Mouse (Mus musculus): ENCODE measurements at regions not wholly inside any gene's neighbourhood (a gene's known extent, or its start where the extent isn't known, plus 50 kb on each side); places are given as distances from the start of the nearest gene placed in this dataset.

DNA sequence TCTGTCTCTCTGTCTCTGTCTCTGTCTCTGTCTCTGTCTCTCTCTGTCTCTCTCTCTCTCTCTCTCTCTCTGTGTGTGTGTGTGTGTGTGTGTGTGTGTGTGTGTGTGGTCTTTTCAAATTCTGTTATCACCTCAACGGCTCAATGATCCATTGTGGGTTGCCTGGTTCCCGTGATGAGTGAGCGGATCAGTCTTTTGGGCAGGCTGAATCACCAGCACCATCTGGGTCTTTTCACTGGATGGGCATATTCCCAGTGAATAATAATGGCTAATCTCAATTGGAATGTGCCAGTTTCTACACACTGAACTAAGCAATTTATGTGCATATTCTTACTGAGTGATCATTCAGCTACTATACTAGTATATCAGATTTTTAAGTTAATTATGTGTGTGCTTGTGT lies 216.4 kb downstream of the Lmx1a start:
- no peak for DNase-seq

DNA sequence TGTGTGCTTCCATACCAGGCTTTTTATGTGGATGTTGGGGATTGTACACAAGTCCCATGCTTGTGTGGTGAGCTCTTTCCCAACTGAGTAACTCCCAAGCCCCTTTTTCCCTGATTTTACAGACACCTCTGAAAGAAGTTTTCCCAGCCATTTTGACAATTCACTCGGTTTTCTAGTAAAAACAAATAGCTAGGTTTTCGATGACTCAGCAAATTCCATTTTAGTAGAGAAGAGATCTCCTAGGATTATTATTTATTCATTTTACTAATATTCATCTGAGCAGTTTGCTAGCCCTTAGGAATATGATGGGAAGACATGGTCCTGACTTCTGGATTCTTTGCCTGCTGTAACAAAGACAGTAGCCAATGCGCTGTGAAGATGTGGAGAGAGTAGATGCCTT lies 223.0 kb downstream of the Lmx1a start:
- DNase-seq = no peak

DNA sequence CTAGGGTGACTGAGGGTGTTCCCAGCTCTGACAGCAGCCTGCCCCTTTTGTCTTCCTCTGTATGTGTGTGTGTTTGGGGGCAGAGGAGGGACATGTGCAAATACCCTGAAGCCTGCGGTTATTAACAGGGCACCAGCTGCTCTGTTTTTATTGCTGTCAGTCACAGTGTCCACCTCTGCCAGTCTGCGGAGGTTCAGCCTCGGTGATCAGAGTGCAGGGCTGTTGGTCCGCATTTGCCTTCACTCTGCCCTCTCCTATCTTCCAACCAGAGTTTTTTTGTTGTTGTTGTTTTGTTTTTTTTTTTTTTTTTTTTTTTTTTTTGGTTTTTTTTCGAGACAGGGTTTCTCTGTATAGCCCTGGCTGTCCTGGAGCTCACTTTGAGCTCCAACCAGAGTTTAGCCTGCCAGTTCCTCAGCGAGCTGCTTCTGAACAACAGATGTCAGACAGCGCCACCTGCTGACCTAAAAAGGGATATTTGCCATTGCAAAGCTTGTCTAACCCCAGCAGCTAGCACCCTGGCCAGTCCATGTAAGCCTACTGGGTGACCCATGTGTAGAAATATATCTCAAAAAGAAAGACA lies 226.0 kb downstream of the Lmx1a start:
- DNase-seq = peak; percentile 89

DNA sequence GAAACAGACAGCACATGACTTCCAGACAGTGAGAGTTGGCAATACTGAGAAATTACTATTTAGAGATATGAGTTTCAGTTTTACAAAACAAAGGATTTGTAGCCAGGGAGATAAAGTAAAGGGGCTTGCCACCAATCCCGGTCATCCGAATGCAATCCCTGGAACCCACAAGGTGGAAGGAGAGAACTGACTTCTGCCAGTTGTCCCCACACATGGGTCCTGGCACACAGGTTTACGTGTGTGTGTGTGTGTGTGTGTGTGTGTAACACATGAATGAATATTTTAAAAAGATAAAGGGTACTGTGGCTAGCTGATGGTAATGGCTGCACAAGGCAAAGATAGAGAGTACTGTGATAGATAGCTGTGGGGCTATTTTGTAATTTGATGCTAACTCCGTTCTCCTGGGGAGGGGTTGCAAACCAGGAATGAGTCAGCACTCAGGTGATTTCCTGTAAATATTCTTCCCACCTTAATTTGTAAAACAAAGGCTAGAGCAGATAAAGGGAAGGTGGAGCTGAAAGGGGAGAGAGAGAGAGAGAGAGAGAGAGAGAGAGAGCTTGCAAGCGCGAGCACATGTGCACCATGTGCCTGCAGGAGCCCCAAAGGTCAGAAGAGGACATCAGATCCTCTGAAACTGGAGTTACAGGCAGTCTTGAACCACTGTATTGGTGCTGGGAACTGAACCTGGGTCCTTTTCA lies 226.7 kb downstream of the Lmx1a start:
- DNase-seq = no peak

DNA sequence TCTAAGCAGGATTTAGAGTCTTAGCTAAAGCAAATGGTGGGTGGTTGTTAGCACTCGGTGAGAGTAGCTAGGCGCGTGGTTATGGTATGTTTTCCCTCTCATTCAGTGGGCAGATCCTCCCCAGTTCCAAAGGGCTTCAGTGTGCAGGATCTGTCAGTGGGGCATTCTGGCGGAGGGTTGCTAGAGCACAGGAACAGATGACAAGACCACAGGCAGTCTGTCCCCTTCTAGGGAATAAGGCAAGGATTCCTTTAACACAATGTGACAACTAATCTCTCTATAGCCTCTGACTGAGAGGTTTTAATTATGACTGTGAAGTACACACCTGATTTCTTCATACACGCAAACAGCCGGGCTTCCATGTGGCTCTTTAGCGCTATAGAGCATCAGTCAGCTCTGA lies 233.9 kb downstream of the Lmx1a start:
- no peak for DNase-seq

DNA sequence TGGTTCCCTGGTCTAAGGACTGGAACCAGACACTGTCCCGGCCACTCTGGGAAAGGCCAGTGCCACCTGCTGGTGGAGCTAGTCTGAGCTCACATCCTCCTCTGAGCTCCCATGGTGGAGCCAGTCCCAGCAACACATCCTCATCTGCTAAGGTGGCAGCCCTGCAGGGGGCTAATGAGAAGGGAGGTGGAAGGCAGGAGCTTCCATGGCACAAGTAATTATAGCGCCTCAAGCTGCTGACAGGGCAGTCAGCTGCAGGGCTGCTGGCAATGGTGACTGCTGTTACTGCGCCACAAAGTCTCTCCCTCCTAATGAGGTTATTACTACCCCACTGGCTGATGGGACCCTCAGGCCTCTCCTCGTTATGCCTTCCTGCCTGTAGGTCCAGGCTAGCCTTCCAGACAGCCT lies 239.0 kb downstream of the Lmx1a start:
- peak; percentile 42 to 46 for DNase-seq

DNA sequence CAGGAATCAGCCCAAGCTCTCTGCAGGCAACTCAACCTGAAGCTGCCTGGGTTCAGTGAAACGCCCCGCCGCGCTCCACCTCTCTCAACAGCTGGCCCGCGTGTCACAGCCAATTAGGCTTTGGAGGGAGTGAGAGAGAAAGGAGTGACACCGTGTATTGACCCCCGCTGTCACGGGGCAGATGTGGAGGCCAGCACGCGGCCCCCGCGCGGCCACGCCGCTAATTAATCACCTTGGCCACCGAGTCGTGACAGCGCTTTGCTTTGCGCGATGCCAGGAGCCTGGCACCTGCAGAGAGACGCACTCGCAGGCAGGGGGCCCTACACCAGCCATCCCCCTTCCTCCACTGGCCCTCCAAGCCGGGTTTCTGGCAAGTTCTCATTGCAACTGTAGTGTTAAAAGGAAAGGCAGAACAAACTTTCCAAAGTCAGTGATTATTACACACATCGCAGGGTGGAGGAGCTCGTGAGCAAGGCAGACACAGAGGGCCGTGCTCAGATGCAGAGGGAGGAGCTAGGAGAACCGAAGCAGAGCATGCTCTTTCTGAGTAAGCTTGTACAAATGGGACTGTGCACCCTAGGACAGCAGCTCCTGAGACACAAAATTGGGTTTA lies 240.8 kb downstream of the Lmx1a start:
- DNase-seq = peak; percentile 74 to 81

DNA sequence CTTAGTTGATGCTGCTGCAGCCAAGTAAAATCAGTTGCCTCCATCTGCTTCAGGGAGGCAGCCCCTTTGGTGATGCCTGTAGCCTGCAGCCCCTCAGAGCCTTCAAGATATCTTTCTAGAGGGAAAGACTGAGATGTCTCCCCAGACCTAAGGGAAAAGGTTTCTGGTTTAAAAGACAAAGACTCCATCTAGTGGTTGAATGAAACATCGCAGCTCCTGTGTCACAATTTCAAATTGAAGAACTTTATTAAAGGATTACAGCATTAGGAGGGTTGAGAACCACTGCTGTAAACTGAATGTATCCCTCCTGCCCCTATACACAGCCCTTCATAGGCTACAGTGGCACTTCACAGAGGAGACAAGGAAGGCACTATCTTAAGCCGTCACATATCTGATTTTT lies 243.1 kb downstream of the Lmx1a start:
- peak in 1 of 2 experiments; percentile 20 for DNase-seq

DNA sequence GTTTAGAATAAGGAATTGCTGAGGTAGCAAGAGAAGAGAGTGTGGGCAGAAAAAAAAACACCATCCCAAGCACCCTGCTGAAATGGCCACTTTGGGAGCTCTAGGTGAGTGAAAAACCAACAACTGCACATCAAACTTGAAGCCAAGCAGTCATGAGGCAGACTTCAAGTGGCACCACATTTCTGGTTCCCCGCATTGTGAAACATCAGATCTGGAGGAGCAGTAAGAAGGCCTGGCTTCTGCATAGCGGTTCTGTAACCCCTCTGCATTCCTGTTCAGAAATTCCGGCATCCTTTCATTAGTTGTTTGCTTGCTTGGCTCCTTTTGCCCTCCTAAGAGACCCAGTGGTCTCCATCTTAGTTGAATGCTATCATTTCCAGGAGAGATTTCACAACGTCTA lies 247.7 kb downstream of the Lmx1a start:
- DNase-seq = no peak

DNA sequence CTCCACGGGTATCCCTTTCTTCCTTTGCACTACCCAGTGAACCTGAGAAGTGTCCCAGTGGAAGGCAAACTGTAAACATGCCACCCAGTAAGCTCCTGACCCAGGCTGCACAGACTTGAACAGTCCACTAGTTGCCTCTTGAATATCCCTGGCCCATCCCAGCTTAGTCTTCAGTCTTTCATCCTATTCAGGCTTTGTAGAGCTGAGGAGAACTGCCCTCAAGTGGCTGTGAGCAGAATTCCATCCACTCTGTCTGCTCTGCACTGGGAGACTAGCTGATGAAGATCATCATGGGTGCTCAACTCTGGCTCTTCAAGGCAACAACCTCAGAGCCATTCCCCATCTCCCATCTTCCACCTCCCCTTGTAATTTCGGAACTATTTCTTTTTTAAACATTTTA lies 249.1 kb downstream of the Lmx1a start:
- no peak for DNase-seq

DNA sequence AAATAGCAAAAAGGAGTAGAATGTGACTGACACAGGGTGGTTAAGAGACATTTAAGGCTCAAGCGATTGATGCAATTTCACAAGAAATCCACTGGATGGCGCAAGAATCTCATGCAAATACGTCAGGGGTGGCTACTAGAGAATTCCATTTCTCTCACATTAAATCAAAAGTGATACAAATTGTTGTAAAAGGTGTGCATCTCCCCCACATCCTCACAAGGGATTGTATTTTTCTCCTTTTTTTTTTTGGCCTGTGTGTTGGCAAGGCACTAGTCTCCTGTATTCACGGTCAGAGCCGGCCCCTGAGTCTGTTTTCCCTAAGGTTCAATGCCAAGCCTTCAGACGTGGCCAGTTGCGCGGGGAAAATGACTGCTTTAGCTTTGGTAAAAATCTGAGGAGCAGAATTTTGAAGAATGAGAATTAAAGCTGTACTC lies 253.0 kb downstream of the Lmx1a start:
- DNase-seq = peak in 1 of 2 experiments; percentile 22

DNA sequence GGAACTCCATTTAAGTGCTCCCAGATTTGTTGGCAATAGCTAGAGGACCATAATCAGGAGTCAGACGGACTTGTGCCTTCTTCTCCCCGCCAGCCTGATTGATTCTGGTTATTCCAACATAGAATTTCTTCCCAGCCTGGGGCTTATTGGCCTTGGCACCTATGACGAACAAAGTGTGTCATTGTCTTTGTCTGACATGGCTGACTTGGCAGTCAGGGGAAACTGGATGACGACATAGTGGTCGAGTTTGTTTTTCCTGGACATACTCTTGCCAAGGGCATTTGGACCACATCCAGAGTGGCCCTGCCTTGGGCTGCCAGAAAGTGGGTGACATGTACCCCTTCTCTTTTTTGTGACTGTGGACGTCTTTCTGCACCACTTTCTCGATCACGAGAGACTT lies 254.1 kb downstream of the Lmx1a start:
- no peak for DNase-seq

DNA sequence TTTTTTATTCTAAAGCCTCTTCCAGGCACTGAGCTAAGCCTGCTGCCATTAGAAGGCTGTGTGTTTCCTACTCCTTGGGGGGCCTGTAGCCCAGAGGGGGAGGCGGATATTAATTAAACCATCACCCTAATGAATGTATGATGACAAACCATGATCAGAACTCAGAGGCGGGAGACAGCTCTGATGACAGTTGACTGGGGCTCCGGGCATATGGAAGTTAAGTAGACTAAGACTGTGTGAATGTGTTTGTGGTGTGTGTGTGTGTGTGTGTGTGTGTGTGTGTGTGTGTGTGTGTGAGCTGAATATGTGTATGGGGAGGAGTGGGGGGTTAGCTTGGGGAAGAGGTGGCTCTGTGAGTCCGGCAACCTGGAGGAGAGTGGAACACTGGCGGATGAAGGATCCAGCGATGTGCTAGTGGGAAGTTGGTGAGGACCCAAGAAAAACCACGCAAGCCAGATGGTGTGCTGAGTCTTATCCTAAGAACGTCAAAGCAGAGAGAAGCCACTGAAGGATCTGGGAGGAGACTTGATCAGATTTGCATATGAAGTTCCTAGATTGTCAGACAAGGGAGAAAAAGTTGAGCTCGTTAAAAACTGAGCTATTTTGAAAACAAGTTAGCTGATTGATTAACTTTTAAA lies 256.7 kb downstream of the Lmx1a start:
- no peak for DNase-seq

DNA sequence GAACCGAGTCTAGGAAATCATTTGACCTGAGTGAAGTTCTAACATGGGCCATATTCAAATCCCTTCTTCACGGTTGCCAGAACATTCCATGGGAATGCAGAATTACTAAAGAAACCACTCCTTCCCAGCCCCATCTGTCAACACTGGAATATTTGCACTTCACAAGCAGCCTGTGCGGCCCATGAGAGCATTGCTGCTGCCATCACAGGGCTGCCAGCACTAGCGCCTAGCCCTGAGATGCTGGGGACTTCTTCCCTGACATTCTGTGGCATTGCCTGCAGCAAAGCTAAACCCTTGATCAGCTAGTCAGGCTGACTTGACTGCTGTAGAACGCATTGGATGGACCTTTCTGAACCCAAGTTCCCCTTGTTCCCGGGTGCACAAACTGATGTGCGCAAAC lies 258.8 kb downstream of the Lmx1a start:
- no peak for DNase-seq

DNA sequence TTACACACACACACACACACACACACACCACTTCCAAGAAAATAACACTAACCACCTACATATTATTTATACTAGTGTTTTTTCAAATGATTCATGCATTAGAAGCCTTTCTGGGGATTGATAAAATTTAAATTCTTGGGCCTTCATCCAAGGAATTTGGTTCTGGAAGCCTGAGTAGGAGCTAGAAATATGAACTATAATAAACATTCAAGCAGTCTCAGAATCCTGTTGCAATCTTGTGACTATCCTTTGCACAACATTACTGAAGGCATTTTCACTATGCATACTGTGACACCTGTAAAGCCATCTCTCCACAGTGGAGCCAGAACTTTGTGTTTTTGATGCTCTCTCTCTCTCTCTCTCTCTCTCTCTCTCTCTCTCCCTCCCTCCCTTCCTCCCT lies 262.7 kb downstream of the Lmx1a start:
- DNase-seq = no peak

DNA sequence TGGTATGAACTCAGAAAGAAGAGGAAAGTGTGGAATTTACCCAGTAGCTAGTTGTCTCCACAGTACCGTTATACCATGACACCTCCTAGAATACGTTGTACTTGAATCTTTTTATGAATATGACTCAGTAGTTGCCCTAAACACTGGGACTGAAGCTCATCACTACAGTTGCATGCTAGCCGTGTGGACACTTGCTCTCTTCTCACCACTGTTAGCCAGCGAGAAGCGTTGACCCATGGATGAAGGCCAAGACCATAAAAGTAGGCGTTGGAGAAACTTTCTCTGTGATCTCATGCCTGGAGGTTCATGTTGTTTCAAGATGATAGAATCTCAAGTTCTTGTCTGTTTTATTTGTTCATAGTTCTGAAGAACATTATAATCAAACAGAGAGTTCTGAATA lies 269.5 kb downstream of the Lmx1a start:
- peak; percentile 34 to 47 for DNase-seq

DNA sequence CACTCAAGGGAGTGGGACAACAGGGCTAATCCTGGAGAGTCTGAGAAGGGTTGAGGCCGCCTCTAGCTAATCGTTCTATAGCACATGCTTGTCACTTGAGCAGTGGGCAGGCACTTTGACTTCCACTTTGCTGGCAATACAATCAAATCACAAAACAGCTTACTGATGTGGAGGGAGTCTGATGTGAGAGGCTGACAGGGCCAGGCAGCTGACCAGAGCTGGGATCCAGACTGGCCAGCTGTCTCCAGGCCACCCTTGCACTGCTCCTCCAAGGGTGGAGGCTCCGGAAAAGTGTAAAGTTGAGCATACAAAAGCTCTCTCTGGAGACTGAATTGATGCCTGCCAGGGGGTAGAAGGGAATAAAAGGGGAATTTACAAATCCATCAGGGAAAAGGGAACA lies 280.5 kb downstream of the Lmx1a start:
- DNase-seq = no peak

DNA sequence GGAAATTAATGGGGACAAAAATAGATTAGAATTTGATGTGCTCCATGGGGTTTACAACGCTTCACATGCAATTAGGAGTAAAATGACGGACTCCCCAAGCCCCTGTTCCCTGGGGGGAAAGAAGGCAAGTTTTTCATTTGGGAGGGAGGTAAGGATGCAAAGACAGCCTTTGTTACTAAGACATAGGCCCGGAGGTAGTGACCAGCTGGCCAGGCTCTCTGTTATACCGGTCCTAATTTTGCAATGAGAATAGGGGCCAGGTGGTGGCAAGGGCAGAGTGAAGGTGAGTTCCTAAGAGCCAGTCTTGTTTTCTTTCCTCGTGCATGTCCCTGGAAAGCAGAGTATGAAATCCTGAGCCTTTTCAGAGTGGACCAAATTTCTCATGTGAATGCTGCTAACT lies 280.9 kb downstream of the Lmx1a start:
- DNase-seq = no peak

DNA sequence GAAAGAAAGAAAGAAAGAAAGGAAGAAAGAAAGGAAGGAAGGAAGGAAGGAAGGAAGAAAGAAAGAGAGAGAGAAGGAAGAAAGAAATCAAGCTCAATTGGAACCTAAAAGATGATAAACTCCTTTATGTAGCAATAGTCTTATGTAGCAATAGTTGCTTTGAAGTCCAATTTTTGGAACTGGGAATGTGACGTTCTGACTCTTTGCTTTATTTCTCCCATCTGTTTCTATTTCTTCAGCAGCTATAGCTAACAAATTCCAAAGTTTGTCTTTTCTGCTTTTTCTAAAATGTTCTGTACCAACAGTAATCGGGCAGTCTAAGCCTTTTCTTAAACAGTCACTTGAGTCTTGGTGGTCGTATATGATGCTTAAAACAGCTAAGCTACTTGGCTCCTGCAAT lies 287.7 kb downstream of the Lmx1a start:
- no peak for DNase-seq

DNA sequence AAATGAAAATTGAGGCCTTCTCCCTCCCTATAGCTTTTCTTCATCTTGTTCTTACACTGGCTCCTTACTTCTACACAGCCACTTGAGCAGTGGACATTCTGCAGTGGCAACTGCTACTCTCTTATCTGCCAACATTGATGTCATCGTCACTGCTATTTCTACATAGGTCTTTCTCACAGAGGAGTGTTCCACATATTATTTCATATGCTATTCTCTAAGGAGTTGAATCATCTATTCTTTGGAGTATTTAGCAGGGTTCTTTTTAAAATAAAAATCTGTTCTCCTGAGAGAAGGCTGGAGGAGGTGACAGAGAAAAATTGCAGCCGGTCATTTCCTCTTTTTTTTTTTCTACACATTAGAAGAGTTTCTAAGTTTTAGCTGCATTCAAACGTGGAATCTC lies 290.1 kb downstream of the Lmx1a start:
- no peak for DNase-seq

DNA sequence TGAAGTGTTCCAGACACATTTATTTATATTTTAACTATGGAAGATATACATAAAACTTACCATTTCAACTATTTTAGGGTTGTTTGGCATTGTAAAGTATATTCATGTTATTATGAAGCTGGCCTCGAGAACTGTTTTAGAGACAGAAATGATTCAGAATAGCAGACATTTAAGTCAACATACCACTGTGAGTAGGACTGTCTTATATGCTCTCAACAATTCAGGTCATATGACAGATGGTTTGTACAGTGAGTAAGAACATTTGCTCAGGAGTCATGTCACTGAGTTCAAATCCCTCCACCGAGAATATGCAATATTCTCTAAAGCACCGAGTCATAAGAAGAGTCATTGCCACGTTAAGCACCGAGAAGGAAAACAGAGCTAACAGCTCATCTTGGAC lies 290.6 kb downstream of the Lmx1a start:
- DNase-seq = no peak

DNA sequence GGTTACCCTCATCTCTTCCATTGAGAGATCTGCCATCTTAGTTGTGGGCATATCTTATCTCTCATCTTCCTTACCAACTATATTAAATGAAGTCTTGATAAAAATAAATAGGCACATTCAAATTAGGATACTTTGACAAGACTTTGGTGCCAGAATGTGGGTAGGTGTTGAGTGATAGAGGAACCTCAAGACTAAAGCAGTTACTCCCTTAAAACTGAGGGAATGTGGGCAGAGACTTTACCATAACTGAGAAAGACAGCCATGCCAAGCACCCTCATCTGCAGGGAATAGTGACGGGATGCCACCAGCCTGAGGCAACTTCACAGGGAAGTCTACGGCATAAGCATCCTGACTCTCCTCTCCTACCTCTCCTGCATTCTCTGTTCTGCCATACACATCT lies 292.3 kb downstream of the Lmx1a start:
- DNase-seq = no peak

DNA sequence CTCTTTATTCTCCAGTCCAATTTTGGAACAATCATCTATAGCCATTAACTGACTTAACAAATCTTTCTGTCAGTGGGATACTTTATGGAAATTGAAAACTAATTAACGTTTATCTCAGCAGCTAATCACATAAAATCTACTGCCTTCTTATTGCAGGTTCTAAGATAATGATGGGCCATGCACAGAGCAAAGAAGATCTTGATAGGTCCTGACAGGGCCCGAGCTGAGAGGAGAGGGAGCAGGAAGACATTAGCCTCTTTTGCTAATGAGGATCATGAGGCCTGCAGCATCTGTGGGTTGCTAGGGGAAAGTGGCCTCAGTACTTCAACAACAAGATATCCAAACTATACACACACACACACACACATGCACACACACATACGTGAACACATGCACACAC lies 318.4 kb downstream of the Lmx1a start:
- DNase-seq = no peak

DNA sequence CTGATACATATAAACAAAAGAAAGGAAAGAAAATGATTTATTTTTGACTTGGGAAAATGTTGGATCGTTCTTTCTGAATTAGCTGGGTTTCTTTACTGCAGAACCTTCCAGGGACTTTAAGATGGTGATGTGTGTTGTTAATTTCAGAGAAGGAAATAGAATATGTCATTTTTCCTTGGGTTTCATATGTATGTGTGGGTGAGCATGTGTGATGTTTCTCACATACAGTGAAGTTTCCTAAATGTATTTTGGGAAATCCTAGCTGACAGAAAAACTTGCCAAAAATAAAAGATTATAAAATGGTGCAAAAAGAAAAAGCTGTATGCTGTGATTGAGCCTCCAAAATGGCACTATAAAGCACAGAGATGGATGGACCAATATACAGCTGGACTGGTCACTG lies 319.2 kb downstream of the Lmx1a start:
- no peak for DNase-seq
